Mouse (Mus musculus): ENCODE data around the gene Fem1a.
"Not testable (repeated sequence)": the region's sequence is repeated elsewhere in the genome, so short reads cannot be mapped to it uniquely, and the experiment has no call there.

The Fem1a gene

GRCm38 (mm10) chr17:56257181-56257894 is 728 bp downstream of the Fem1a start:
- DNase-seq, result no peak

GRCm38 (mm10) chr17:56258269-56258668 is 1.7 kb downstream of the Fem1a start:
- DNase-seq, result not testable (repeated sequence)

- DNase-seq, result not testable (repeated sequence)
These were observed 2.2 kb downstream of the Fem1a start for GRCm38 (mm10) chr17:56258812-56259211.

- DNase-seq, result no peak
These were observed 2.9 kb downstream of the Fem1a start for GRCm38 (mm10) chr17:56259301-56260037.

GRCm38 (mm10) chr17:56261166-56261565 is 4.6 kb downstream of the Fem1a start:
- DNase-seq, result no peak

GRCm38 (mm10) chr17:56262645-56263094 is 6.1 kb downstream of the Fem1a start:
- DNase-seq, result no peak

GRCm38 (mm10) chr17:56264020-56264419 is 7.4 kb downstream of the Fem1a start:
- peak; percentile 74 for DNase-seq

GRCm38 (mm10) chr17:56265011-56265410 is 8.4 kb downstream of the Fem1a start:
- DNase-seq, result no peak

GRCm38 (mm10) chr17:56265869-56266268 is 9.3 kb downstream of the Fem1a start:
- DNase-seq, result no peak

- DNase-seq, result no peak
These were observed 9.7 kb downstream of the Fem1a start for GRCm38 (mm10) chr17:56266271-56266670.

- peak; percentile 46 for DNase-seq
These were observed 12.6 kb downstream of the Fem1a start for GRCm38 (mm10) chr17:56269153-56269630.

- DNase-seq, result no peak
These were observed 13.1 kb downstream of the Fem1a start for GRCm38 (mm10) chr17:56269741-56270140.

GRCm38 (mm10) chr17:56271609-56272253 is 15.1 kb downstream of the Fem1a start:
- no peak for DNase-seq

GRCm38 (mm10) chr17:56272644-56273043 is 16.0 kb downstream of the Fem1a start:
- DNase-seq, result no peak

- DNase-seq, result no peak
These were observed 16.9 kb downstream of the Fem1a start for GRCm38 (mm10) chr17:56273482-56273881.

GRCm38 (mm10) chr17:56273986-56274385 is 17.4 kb downstream of the Fem1a start:
- no peak for DNase-seq

GRCm38 (mm10) chr17:56275842-56276480 is 19.4 kb downstream of the Fem1a start:
- no peak for DNase-seq

GRCm38 (mm10) chr17:56276643-56277566 is 20.3 kb downstream of the Fem1a start, which contains the start of gene Ticam1:
Gene Ticam1 (minus strand): TSS chr17:56276786.
- DNase-seq, result peak; percentile 49

- no peak for DNase-seq
These were observed 20.9 kb downstream of the Fem1a start for GRCm38 (mm10) chr17:56277567-56277893.

GRCm38 (mm10) chr17:56278340-56278739 is 21.7 kb downstream of the Fem1a start:
- DNase-seq, result no peak

- no peak for DNase-seq
These were observed 23.0 kb downstream of the Fem1a start for GRCm38 (mm10) chr17:56279481-56280155.
